Mouse (Mus musculus) forebrain, postnatal 0 days (tissue): ENCODE data around the gene Polr2j. TPM values are rescaled to one million over a fixed set of nuclear protein-coding genes. Genes with fewer than 3 reads are reported as not detected.
A peak's percentile ranks its signal among the peaks of the same experiment; 100 is the strongest.

Experiments
- ATAC-seq: fragments of 200-750 bp; cut with Nextera tagmentation; 2 replicates; pipeline ENCODE4 v1.8.0; 2017; ENCODE audit warnings: mild to moderate bottlenecking, moderate library complexity
- DNase-seq: peaks from one replicate; pipeline ENCODE4 v3.0.0-alpha.2; 2015
- H3K27ac ChIP-seq: fragments of 300-500 bp; sonication (generic); 2 replicates; pipeline ENCODE4 v1.5.1; 2014; ENCODE audit warnings: low read depth, mild to moderate bottlenecking, antibody characterized with exemption, low read length, moderate library complexity, mixed read lengths
- H3K27me3 ChIP-seq: fragments of 300-500 bp; sonication (generic); 2 replicates; pipeline ENCODE4 v1.6.1; 2014; ENCODE audit warnings: mild to moderate bottlenecking, low read length, mixed read lengths; ENCODE audit not compliant: insufficient read depth
- H3K36me3 ChIP-seq: fragments of 300-500 bp; sonication (generic); 2 replicates; pipeline ENCODE4 v1.6.1; 2014; ENCODE audit warnings: mild to moderate bottlenecking, moderate library complexity; ENCODE audit not compliant: insufficient read depth
- H3K4me1 ChIP-seq: fragments of 300-500 bp; sonication (generic); 2 replicates; pipeline ENCODE4 v1.6.1; 2014; ENCODE audit warnings: antibody characterized with exemption; ENCODE audit not compliant: insufficient read depth
- H3K4me2 ChIP-seq: fragments of 300-500 bp; sonication (generic); 2 replicates; pipeline ENCODE4 v1.6.1; 2014; ENCODE audit warnings: low read depth, mild to moderate bottlenecking, moderate library complexity
- H3K4me3 ChIP-seq: fragments of 300-500 bp; sonication (generic); 2 replicates; pipeline ENCODE4 v1.5.1; 2014; ENCODE audit warnings: low read depth, low read length, mixed read lengths
- H3K9ac ChIP-seq: fragments of 300-500 bp; sonication (generic); 2 replicates; pipeline ENCODE4 v1.6.1; 2014; ENCODE audit warnings: mild to moderate bottlenecking
- H3K9me3 ChIP-seq: fragments of 300-500 bp; sonication (generic); 2 replicates; pipeline ENCODE4 v1.6.1; 2016; ENCODE audit warnings: low read length
- CTCF ChIP-seq: sonication (generic); IDR thresholded peaks from 2 replicates; pipeline ENCODE4 v1.5.1; 2016; ENCODE audit warnings: antibody characterized with exemption, control low read depth, low read depth
- WGBS: fragments of 180-500 bp; shearing (Covaris S2); extraction: QIAGEN DNeasy Blood & Tissue Kit; methylation state at CpG from one replicate; pipeline ENCODE4 v1.1.7; 2014; 5-methylcytosine and 5-hydroxymethylcytosine counted together
- microRNA-seq, 2 experiments: library from miRNA; unstranded; fragments of <30 nt; microRNA quantifications; one replicate each; pipeline ENCODE4; 2016
- polyA plus RNA-seq: library from polyadenylated mRNA; unstranded; fragments of >200 nt; fragmentation: Nextera tagmentation; extraction: Ambion mirVana; gene quantifications from 2 replicates; pipeline ENCODE4 v1.2.1, GENCODE M21; 2015
- total RNA-seq: library from RNA; depleted of rRNA; stranded (reverse); fragments of >200 nt; gene quantifications from 2 replicates; pipeline ENCODE4 v1.2.3, GENCODE M21; 2014; rRNA removed

Gene Polr2j
- total and polyA plus RNA-seq, 2 experiments from 2014 or later, result 85.0 to 237 TPM

DNA sequence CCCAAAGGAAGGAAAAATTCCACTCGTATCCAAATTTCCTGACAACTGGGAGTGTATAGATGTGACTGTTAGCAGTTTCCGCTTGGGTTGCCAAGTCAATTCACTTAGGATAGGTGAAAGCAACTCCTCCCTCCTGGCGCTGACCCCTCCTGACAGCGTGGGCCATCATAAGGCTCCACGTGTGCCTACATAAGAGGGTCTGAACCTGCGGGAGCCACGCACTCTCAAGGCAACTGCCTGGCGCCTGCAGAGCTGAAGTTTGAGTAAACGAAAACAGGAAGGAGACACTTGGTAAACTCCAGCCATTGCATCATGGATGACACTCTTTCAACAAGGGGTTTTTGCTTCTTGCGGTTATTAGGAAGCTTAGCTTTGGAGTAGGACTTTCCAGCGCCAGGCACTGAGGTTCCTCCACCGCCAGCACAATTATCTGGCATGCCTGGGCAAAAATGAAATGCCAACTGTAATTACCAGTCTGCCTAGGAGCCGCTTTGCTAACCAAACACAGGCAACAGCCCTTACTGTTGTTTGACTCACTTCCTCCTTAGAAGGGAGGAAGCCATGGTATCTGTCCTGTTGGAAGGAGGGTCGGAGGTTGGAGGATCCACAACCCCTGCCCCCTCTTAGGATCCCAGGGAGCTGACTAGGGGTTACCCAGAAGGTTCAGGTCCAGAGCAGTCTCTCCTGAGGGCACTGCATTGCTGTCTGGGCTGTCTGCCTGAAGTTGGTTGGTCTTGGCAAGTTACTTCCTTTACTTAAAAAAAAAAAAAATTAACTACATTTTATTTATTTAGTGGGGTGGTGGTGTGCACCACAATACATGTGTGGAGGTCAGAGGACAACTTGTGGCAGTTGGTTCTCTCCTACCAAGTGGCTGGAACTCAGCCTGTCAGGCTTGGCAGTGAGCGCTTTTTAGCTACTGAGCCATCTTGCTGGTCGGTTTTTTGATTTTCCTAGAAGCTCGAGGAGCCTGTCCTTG lies 55.2 kb downstream of the Polr2j start:
- ATAC-seq (no peak), DNase-seq (peak; percentile 41)
- Histone ChIP-seq H3K9ac (peak overlapping the region; percentile 76; the same call in 1 of the 2 replicates), H3K27me3 (no peaks in the 10 kb centered on the region), H3K4me3 (peak overlapping the region; percentile 65), H3K27ac (peak overlapping the region; percentile 76), H3K36me3 (peaks cover 5% of the 10 kb centered on the region; the same call in 1 of the 2 replicates), H3K9me3 (no peaks in the 10 kb centered on the region), H3K4me2 (peak overlapping the region; percentile 73), H3K4me1 (peaks cover 6% of the 10 kb centered on the region)
- TF ChIP-seq CTCF, result no peak
- 25% methylated on average over 17 of the region's 17 CpGs for WGBS

Small RNA genes lying within 50 kb of the gene (microRNA-seq; reads per million reads assigned to microRNA genes)
- 0.49 to 1.2 reads per million in 2 experiments for gene Mir7035

Other genes starting within 250 kb of the Polr2j start
- gene Hspb1, start 228.7 kb upstream of the Polr2j start, total RNA-seq, result 9.8 and 11.5 TPM in 2 replicates
- 9.2 and 11.2 TPM in 2 replicates for gene Hspb1, start 228.7 kb upstream of the Polr2j start, polyA plus RNA-seq
- 220 and 286 TPM in 2 replicates for gene Ywhag, start 182.0 kb upstream of the Polr2j start, total RNA-seq
- gene Ywhag, start 182.0 kb upstream of the Polr2j start, polyA plus RNA-seq, result 603 and 867 TPM in 2 replicates
- 6.5 and 7.0 TPM in 2 replicates for gene Ssc4d, start 142.1 kb upstream of the Polr2j start, total RNA-seq
- gene Ssc4d, start 142.1 kb upstream of the Polr2j start, polyA plus RNA-seq, result 2.5 and 4.0 TPM in 2 replicates
- 0.14 TPM in 1 of 2 replicates, not detected in the other for gene Zp3, start 136.5 kb upstream of the Polr2j start, total RNA-seq
- 0.14 and 0.23 TPM in 2 replicates for gene Zp3, start 136.5 kb upstream of the Polr2j start, polyA plus RNA-seq
- 19.5 and 25.3 TPM in 2 replicates for gene Dtx2, start 121.8 kb upstream of the Polr2j start, total RNA-seq
- 17.6 and 20.0 TPM in 2 replicates for gene Dtx2, start 121.8 kb upstream of the Polr2j start, polyA plus RNA-seq
- 0.19 TPM in 1 of 2 replicates, not detected in the other for gene Upk3b, start 78.1 kb upstream of the Polr2j start, total RNA-seq
- not detected in 2 replicates for gene Upk3b, start 78.1 kb upstream of the Polr2j start, polyA plus RNA-seq
- gene Upk3bl, start 62.1 kb upstream of the Polr2j start, total RNA-seq, result not detected in 2 replicates
- not detected in 2 replicates for gene Upk3bl, start 62.1 kb upstream of the Polr2j start, polyA plus RNA-seq
- gene Rasa4, start 32.7 kb upstream of the Polr2j start, total RNA-seq, result 8.5 and 11.5 TPM in 2 replicates
- gene Rasa4, start 32.7 kb upstream of the Polr2j start, polyA plus RNA-seq, result 5.8 and 9.0 TPM in 2 replicates
- gene Lrwd1, start 19.4 kb downstream of the Polr2j start, total RNA-seq, result 30.0 and 33.3 TPM in 2 replicates
- gene Lrwd1, start 19.4 kb downstream of the Polr2j start, polyA plus RNA-seq, result 18.9 and 19.7 TPM in 2 replicates
- 12.7 and 16.1 TPM in 2 replicates for gene Alkbh4, start 19.5 kb downstream of the Polr2j start, total RNA-seq
- 16.0 and 16.4 TPM in 2 replicates for gene Alkbh4, start 19.5 kb downstream of the Polr2j start, polyA plus RNA-seq
- gene Orai2, start 54.1 kb downstream of the Polr2j start, total RNA-seq, result 76.9 and 105 TPM in 2 replicates
- gene Orai2, start 54.1 kb downstream of the Polr2j start, polyA plus RNA-seq, result 52.1 and 64.0 TPM in 2 replicates
- gene Prkrip1, start 82.3 kb downstream of the Polr2j start, total RNA-seq, result 16.1 and 19.8 TPM in 2 replicates
- 61.3 and 71.3 TPM in 2 replicates for gene Prkrip1, start 82.3 kb downstream of the Polr2j start, polyA plus RNA-seq
- 38.4 and 43.8 TPM in 2 replicates for gene Sh2b2, start 129.9 kb downstream of the Polr2j start, total RNA-seq
- gene Sh2b2, start 129.9 kb downstream of the Polr2j start, polyA plus RNA-seq, result 21.0 and 22.7 TPM in 2 replicates